Mouse (Mus musculus) splenic B cell, adult 2 months (primary cell): Measurements from ENCODE around the gene Mrps26.
"Not testable (repeated sequence)": the region's sequence is repeated elsewhere in the genome, so short reads cannot be mapped to it uniquely, and the experiment has no call there.

ENCODE experiments used
- DNase-seq: peaks from one replicate; pipeline ENCODE4 v3.0.0-alpha.2; 2011; ENCODE audit warnings: low read depth, low spot score
- H3K27me3 ChIP-seq: 2 replicates; pipeline ENCODE4 v1.6.1; 2012; ENCODE audit warnings: mild to moderate bottlenecking, low read length, moderate library complexity, mixed read lengths; ENCODE audit not compliant: control insufficient read depth, poor library complexity, insufficient read depth, severe bottlenecking
- H3K36me3 ChIP-seq: 2 replicates; pipeline ENCODE4 v1.6.1; 2012; ENCODE audit warnings: mild to moderate bottlenecking, low read length, moderate library complexity, mixed read lengths; ENCODE audit not compliant: control insufficient read depth, poor library complexity, insufficient read depth, severe bottlenecking

Mrps26 gene

DNA sequence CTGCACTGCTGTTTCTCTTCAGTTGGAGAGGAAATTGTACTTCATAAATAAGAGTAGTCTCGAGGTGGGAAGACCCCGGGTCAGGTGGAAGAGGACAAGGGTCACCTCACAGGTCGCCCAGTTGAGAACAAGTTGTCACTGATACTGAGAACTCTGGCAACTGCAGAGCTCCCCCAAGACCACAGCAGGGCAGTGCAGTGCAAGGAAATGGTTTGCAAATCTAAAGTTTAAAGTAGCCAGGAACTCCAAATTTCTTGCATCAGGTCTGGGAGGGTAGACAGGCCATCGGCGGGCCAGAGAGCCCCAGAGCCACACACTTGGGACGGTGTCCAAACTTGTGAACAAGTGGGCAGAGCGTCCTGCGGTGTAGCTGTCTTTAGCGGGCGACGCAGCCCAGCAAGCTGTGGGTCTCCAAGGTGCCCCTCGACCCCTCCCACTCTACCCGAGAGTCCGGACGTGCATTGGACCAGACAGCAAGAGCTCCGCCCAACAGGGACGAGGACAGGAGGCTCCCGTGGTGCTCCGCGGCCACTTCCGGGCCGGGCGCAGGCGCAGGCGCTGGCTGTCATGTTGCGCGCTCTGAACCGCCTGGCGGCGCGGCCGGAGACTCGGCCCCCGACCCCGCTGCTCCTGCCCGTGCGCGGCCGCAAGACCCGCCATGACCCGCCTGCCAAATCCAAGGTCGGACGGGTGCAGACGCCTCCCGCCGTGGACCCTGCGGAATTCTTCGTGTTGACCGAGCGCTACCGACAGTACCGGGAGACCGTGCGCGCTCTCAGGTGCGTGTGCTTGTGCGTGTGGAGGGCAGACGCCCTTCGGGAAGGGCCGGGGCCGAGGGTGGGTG lies at the start of gene Mrps26:
Gene Mrps26 (plus strand): TSS at position 531 of the 844 bp plus-strand sequence.
- Histone ChIP-seq H3K36me3 (no peaks in the 10 kb centered on the region), H3K27me3 (no peaks in the 10 kb centered on the region)
- DNase-seq, result peak; percentile 93

DNA sequence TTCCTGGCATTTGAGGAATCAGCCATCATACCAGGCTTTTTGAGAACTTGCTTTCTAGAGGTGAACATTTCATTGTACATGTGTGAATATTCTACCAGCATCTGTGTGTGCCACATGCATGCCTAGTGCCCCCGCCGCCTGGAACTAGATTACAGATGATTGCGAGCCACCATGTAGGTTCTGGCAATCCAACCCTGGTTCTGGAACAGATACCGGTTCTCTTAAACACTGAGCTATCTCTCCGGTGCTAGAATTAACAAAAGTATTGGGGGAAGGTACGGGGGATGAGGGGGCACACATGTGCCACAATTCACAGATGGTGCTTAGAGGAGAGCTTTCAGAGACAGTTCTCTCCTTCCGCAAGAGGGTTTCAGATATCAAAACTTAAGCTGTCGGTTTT lies 49.6 kb upstream of the Mrps26 start:
- no peak for DNase-seq
- H3K36me3 ChIP-seq, result peaks cover 11% of the 10 kb centered on the region
- H3K27me3 ChIP-seq, result no peaks in the 10 kb centered on the region

DNA sequence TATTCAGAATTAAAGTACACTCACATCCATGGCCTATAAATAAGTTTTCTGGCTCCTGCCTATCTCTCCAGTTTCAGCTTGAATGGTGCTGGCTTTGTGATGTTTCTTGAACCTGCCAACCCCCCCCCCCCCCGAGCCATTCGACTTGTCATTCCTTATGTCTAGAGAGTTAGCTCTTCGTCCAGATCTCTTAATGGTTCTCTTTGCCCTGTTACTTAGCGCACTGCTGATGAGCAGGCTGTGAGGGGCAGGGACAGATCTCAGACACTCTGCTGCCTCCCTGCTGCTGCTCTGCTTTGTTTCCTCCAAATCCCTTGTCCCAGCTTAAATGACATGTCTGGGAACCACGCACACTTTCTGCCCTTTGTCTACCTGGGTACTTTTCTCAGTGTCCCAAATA lies 47.8 kb upstream of the Mrps26 start:
- Histone ChIP-seq H3K36me3 (peaks cover 13% of the 10 kb centered on the region), H3K27me3 (no peaks in the 10 kb centered on the region)
- DNase-seq, result no peak

DNA sequence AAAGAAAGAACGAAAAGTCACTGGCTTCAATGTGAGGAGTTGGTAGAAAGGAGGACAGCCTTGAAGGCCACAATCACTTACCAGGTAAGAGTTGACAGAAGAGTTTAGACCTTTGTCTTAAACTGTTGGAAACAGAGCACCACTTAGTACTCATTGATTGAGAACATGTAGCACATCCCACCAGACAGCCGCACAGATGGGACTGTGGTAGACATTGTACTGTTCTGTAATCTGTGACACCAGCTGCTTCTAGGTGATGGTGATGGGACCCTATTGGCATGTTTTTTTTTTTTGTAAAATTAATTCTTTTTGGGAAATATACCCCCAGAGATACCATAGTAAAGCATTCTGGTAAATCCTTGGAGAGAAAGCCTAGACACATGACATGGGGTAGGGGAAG lies 41.6 kb upstream of the Mrps26 start:
- no peaks in the 10 kb centered on the region for H3K27me3 ChIP-seq
- H3K36me3 ChIP-seq, result peaks cover 9% of the 10 kb centered on the region
- DNase-seq, result no peak

DNA sequence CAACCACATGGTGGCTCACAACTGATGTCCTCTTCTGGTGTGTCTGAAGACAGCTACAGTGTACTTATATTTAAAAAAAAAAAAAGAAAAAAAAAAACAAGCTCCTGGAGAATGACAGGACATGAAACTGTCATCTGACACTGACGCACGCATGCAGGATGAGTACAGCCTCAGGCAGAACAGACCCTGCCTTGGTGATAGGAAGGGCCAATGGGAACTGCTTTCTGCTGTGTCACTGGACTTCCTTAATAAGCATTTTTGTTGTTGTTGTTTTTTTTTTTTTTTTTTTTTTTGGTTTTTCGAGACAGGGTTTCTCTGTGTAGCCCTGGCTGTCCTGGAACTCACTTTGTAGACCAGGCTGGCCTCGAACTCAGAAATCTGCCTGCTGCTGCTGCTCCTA lies 38.1 kb upstream of the Mrps26 start:
- H3K36me3 ChIP-seq, H3K27me3 ChIP-seq: not testable (repeated sequence)

DNA sequence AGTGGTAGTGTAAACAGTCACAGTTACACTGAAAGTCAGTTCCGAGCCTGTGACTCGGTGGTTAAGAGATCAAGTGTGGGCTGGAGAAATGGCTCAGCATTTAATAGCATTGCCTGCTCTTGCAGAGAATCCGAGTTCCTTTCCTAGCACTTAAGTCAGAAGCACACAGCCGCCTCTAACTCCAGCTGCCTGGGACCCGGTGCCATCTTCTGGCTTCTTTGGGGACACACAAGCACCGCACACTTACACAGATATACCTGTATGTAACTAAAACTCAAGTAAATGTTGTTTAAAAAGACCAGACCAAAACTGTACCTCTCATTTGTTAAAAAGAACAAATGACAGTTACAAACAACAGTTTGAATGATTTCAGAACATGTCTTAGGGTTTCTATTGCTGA lies 35.1 kb upstream of the Mrps26 start:
- H3K36me3 ChIP-seq, result no peaks in the 10 kb centered on the region; the same call in 1 of the 2 replicates
- H3K27me3 ChIP-seq, result no peaks in the 10 kb centered on the region
- no peak for DNase-seq

More for the DNA sequence above, 38.1 kb upstream of the Mrps26 start:
- DNase-seq, result not testable (repeated sequence)

DNA sequence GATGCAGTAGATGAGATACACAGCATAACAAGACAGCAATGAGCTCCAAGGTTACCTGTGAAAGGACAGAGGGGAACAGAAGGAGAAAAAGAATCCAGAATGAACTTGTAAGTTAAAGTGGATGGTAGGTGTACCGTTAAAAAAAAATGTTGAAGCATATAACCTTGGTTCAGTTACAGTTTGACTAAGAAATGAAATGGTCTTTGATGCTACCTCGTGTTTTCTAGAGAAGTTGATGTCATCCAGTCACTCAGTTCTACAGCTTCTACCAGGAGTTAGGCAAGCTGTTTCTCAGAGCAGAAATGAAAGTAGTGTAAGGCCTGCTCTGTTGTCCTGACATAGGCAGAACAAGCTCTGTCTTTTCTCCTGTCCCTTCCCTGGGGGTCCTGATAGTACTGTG lies 34.3 kb upstream of the Mrps26 start:
- Histone ChIP-seq H3K36me3 (no peaks in the 10 kb centered on the region; the same call in 1 of the 2 replicates), H3K27me3 (no peaks in the 10 kb centered on the region)
- no peak for DNase-seq

DNA sequence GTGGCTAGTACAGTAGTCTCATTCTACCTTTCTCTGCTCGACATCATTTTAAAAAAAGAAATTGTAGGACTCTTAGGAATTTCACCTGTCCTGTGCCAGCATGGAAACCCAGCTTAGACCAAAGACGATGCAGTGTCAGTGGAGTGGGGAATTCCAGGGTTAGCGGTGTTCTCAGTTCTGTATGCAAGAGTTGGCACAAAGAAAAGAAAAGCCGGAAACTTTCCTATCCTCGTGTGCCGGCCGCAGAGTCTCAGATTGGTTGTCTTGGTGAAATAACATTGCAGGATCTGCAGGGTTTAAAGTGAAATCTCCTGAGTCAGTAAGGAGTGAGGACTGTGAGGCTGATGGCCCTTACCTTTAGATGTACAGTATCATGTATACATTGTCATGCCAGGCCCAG lies 33.6 kb upstream of the Mrps26 start:
- Histone ChIP-seq H3K27me3 (no peaks in the 10 kb centered on the region), H3K36me3 (no peaks in the 10 kb centered on the region; the same call in 1 of the 2 replicates)
- no peak for DNase-seq

DNA sequence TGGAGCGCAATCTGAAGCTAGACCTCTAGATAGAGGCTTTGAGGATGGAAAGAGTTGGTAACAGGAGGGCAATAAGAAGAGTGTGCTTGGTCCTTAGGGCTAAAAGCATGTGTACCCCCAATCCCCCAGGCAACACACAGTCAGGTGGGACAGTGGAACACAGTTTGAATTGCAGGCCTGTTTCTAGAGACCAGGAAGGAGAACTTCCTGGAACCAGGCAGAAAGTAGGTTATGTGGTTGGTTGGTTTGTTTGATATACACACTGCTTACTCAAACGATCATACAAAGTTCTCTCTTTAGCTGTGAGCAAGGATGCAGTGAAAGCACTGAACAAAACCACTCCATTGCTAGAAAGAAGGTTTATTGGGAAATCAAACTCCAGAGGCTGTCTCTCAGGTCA lies 31.3 kb upstream of the Mrps26 start:
- Histone ChIP-seq H3K27me3 (no peaks in the 10 kb centered on the region), H3K36me3 (no peaks in the 10 kb centered on the region; the same call in 1 of the 2 replicates)
- DNase-seq, result no peak

DNA sequence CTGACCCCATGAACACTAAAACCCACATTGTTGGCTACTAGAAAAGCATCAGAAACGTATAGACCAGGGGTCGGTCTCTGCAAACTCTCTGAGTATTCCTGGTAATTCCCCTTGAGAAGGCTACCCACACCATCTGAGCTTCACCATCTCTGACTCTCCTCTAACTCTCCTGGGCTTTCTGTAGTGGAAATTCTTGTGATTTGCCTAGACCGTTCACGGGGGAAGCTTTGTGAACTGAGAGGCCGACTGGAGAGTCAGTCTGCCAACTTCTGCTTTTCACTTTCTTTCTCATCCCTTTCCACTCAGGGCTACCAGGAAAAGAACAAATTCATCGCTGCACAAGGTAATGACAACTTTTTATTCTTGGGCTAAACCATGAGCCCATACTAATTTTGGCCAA lies 28.5 kb upstream of the Mrps26 start:
- no peaks in the 10 kb centered on the region for H3K27me3 ChIP-seq
- DNase-seq, result peak; percentile 53
- no peaks in the 10 kb centered on the region; the same call in 1 of the 2 replicates for H3K36me3 ChIP-seq

DNA sequence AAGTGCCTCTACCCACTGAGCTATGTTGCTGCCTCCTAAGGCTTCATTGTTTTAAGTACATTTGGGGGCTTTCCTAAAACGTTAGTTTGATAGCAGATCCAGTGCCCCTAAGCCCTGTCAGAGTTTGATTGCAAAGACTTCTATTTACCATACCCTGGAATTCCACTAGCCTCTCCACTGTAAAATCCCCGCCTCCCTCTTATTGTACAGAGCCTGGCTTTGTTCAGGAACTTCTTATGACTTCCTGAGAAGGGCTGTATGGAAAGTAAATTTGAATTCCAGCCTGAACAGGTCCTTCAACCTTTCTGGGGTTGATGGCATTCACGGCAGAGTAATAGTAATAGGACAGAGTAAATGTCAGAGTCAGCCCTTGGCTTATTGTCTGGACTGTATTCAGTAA lies 26.7 kb upstream of the Mrps26 start:
- DNase-seq, result no peak
- H3K36me3 ChIP-seq, result no peaks in the 10 kb centered on the region; the same call in 1 of the 2 replicates

DNA sequence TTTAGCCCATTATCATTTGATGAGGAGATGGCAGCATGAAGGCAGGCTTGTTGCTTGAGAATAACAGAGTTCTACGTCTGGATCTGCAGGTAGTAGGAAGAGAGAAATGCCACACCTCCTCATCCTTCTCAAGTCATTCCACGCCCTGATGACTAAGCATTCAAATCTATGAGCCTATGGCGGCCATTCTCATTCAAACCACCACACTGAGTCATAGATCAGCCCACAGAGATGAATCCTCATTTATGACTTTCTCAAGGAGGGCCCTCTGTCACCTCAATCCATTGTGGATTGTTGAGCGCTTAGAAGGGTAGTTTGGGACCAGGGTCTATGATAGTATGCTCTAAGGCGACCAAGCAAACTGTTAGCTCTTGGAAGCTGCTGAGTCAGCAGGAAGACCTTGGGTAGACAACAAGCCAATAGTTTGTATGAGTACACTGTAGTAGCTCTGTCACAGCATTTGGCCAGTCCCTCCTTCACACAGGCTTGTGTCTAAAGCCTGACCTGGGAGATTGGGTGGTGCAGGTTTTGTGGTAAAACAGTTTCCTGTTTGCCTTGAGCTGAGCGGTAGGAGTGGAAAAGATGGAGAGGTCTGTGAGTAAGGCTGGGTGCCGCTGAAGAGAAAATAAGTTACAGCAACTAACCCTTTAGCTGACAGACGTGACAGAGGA lies 24.5 kb upstream of the Mrps26 start:
- DNase-seq, result no peak
- Histone ChIP-seq H3K27me3 (no peaks in the 10 kb centered on the region), H3K36me3 (peaks cover 8% of the 10 kb centered on the region)

More for the DNA sequence above, 26.7 kb upstream of the Mrps26 start:
- no peaks in the 10 kb centered on the region for H3K27me3 ChIP-seq

DNA sequence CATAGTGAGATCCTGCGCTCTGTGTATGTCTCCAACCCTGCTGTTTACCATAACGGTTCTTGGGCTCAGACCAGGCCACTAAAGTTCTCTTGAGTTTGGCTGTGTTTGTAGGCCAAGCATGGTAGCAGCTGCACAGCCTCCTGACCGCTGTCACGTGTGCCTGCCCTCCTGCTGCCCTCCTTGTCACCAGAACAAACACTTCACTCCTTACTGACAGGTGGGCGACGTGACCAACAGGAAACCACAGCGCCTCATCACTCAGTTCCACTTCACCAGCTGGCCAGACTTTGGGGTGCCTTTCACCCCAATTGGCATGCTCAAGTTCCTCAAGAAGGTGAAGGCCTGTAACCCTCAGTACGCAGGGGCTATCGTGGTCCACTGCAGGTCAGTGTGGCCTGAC lies 23.3 kb upstream of the Mrps26 start:
- Histone ChIP-seq H3K36me3 (peaks cover 10% of the 10 kb centered on the region), H3K27me3 (no peaks in the 10 kb centered on the region)
- DNase-seq, result peak; percentile 65

DNA sequence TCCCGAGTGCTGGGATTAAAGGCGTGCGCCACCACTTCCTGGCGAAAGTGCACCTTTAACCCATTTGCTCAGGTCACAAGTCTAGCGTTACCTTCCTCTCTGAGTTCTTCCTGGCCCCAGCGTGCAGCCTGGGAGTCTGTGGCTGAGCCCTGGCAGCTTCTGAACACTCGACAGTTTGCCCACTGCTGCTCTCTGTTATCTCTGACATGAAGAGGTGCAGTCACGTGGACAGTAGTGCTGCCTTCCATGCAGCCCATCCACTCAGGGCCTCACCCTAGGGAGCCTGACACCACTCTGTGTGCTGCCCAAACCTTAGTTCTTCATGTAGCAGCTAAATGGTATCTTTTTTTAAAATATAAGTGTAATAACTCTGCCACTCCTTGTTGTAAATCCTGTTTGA lies 16.6 kb upstream of the Mrps26 start:
- Histone ChIP-seq H3K36me3 (peaks cover 13% of the 10 kb centered on the region), H3K27me3 (no peaks in the 10 kb centered on the region)
- no peak for DNase-seq

DNA sequence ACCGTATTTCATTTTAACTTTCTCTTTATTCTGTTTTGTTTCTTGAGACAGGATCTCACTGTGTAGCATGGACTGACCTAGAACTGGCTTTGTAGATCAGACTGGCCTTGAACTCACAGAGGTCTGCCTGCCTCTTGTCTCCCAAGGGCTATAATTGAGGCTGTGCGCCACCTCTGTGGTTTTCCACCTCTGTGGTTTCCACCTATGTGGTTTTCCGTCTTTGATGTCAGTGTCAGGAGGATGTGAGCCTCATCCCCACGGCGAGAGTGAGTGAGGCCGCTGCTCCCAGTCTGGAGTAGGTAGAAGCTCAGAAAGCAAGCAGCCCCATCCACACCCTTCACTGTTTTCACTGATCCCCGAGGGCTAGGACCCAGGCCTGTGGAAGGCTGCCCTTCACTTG lies 8.7 kb upstream of the Mrps26 start:
- H3K36me3 ChIP-seq, result peaks cover 2% of the 10 kb centered on the region; the same call in 1 of the 2 replicates
- DNase-seq, result no peak
- H3K27me3 ChIP-seq, result no peaks in the 10 kb centered on the region
